Mouse (Mus musculus) right cerebral cortex, adult 2 months (tissue): ENCODE data around the gene Vti1b.
"Not testable (repeated sequence)": the region's sequence is repeated elsewhere in the genome, so short reads cannot be mapped to it uniquely, and the experiment has no call there.

Source experiments
- DNase-seq, 2 experiments: peaks; one replicate each; pipeline ENCODE4 v3.0.0; 2021 to 2022; ENCODE audit warnings: low spot score in 2 of 2

The Vti1b gene

DNA sequence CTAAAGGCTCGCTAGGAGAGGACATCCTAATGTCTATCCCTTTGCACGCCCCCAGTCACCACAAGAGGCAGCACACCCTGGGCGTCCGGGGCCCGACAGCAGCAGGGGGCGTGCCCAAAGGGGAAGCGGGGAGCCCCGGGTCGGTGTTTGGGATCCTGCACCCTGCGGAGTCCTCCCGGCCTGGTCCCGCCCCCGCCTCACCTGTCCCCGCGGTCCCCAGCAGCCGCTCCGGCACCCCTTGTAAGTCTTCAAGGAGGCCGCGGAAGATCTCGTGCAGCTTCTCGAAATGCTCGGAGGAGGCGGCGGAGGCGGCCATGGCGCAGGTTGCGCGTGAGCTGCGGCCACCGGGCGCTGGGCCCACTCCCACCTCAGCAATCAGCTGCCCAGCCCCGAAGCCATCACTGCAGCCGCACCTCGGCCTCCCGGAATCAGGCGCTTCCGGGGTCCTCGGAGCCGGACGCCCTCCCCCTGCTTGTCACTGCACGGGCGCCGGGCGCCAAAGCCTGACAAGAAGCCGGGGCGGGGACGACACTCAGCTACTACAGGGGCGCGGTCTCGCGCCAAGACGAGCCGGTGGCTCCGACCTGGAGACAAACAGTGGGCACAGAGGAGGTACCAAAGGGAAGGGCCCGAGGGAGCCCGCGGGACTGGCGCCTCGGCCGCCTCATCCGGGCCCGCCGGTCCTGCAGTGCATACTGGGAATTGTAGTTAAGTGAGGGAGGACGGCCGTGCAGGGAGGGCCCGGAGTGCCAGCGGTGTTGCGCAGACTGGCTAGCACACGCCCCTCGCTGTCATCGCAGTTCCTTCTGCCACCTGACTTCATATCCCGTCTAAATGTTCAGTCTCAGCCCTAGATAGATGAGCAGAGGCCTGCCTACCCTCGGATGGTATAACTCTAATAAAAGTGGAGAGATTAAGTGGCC is at the start of gene Vti1b:
Gene Vti1b, minus strand, starts transcription at position 649 of the 923 bp plus-strand sequence.
- peak; percentile 87 to 95 for DNase-seq

DNA sequence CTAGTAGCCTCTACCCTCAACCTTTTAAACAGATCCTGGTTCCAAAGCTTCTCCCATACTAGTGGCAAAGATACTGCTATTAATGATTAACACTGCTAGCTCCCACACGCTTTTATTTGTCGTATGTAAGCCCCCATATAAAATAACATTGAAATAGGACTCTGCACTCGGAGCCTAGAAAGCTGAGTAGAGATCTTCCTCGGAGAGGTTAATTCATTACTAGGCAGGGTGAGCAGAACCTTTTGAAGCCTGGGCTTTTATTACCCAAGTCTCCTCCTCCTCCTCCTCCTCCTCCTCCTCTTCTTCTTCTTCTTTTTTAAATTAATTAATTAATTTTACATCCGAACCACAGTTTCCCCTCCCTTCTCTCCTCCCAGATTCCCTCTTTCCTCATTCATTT is 45.0 kb upstream of the Vti1b start:
- no peak for DNase-seq

DNA sequence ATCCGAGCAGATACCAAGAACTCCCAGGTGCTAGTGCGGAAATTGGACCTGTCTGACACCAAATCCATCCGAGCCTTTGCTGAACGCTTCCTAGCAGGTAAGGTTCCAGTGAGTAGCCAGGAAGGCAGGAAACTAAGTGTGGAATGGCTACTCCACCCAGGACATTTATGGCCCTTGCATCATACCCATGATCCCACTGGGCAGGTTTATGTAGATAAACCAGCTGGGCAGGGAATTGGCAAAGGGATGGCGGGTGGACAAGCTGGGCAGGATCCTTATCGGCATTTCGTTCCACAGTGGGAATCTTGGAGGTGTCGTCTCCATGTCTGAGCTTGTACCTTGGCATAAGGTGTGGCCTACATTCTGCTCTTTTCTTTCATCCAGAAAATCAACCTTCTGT is 39.0 kb upstream of the Vti1b start:
- DNase-seq: no peak

DNA sequence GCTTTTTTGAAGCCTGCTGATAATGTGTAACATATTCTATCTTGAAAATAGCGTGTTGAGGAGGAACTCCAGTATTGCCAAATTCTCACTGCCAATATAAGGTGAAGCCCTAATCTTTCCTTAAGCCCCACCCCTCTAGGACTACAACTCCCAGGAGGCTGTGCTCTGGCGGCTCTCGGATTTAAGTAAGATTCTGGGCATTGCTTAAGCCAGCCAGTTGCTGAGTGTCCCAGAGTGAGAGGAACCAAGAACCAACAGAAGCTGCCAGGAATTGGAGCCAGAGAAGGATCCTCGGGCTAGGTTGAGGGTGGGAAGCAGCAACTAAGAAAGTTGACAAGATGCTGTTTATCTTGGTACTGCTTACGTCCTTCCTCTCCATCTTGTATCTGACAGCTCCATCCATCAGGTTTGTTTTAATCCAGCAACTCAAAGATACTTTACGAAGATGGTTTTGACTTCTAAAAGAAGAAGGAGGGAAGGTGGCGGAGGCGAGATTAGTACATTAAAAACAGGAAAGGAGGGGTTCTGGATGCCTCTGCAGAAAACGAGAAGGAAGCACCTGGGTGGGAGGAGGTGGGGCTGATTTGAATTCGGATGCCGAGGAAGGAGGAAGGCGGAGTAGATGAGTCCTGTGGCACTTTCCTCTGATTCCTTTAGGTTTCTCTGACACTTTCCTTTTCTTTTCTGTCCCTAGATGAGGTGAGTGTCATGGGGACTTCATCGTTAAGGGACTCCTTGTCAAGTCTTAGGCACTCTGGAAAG is 36.4 kb upstream of the Vti1b start, which contains the start of gene Rdh12:
Gene Rdh12, plus strand, starts transcription at position 212 of the 762 bp plus-strand sequence.
- peak; percentile 59 to 64 for DNase-seq

DNA sequence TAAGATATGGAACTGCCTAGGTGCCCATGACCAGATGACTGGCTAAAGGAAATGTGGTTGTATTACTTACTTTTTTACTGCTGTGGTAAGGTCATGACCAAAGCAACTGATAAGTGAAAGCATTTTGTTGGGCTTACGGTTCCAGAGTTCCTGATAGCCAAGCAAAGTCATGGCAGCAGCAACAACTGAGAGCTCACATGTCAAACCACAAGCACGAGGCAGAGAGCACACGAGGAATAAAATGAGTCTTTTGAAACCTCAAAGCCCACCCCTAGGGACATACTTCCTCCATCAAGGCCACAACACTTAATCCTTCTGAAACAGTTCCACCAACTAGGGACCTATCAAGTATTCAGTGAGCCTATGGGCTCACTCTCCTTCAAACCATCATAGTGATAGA is 29.4 kb upstream of the Vti1b start:
- no peak for DNase-seq

DNA sequence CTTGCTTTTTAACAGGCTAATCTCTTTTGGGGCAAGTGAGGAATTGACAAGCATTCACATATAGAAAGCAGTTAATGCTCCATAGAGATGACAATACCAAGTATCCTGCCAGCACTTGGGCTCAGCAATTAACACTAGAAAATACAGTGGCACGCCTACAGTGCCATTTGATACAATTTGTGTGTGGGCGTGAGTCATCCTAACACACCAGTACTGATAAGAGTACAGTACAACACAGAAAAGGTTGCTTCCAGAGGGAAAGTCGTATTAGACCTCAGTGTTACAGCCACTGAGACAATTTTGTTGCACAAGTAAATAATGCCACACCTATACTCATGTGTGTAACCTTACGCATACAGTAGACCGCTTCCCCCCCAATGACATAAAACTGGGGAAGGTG is 24.6 kb upstream of the Vti1b start:
- DNase-seq: no peak

DNA sequence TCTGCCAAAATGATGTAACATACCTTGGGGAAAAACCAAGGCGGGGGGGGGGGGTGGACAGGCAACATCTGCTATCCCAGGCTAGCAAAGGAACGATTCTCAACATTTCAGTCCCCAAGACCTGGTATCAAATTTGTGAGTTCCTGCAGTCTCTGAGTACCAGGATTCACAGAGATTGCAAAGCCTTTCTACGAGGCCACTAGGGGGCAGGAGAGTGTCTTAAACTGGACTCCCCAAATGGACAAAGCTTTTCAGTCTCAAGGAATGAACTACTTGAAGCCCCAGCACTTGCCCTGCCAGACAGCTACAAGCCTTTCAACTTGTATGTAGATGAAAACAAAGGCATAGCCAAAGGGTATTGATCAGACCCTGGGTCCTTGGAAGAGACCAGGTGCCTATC is 21.0 kb upstream of the Vti1b start:
- DNase-seq: peak; percentile 78

DNA sequence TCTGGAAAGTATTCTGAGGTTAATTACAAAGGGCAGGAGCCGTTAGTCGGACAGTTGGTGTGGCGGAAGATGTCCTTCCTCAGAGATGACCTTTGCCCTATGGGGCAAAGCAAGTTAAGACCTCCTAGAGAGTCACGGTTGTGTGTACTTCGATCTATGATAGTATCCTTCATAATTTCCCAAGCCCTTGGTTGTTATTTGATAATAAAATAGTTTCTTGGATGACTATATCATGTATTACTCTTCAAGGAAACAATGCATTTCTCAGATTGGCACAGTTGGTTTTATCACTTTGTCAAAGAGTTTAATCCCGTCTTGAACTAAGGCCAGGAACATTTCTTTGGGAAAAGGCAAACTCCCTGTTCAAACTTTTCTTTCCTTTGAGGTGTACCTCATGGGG is 19.7 kb upstream of the Vti1b start, which contains the start of gene Rdh11:
Gene Rdh11, minus strand, starts transcription at position 101 of the 400 bp plus-strand sequence.
- no peak for DNase-seq

DNA sequence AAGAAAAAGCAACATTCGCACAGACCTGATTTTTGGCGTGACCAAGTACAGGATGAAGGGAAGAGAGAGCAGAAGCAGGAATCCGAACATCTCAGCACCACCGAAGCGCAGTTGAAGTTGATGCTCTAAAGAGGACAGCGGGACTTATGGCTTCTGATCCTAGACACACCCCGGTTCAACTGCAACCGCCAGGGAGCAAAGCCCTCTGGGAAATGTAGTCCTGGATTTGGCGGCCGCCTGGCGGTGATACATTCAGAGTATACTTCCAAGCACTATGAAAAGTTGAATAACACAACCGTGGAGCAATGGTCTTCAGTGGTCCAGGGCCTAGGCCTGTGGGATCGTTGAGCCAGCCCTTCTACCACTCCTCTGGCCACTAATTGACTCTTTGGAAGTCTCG is 19.2 kb upstream of the Vti1b start:
- peak; percentile 79 to 83 for DNase-seq

DNA sequence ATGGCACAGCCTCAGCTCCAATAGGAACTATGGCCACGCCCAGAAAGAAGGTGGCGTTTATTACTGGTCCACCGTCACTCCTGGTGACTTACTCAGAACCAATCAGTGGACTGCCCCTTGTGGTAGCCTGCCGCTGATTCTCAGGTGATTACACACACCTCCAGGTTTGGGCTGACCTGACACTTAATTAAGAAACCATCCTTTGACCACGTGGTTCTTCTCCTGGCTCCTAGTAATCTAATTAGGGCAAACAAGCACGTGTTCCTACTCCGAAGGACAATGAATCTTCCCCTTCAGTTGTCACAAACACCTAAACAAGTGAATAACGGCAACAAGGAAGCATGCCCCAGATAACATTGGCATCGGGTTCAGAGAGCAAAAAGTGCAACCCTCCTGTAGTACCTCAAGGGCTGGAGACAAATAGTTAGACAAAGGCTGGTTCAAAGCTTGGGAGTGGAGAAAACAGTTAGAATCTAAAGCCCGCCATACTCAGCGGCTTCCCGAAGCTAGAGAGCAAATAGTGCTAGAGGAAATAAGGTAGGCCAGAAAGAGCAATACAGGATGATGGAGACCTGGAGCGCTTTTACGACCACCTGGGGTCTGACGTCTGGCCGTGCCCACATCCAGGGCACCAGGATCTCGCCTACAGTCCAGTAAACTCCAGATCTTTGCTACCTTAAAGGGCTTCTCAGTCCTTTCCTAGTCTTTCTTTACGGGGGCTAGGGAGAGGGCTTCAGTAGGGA is 18.6 kb upstream of the Vti1b start:
- peak; percentile 75 to 80 for DNase-seq

DNA sequence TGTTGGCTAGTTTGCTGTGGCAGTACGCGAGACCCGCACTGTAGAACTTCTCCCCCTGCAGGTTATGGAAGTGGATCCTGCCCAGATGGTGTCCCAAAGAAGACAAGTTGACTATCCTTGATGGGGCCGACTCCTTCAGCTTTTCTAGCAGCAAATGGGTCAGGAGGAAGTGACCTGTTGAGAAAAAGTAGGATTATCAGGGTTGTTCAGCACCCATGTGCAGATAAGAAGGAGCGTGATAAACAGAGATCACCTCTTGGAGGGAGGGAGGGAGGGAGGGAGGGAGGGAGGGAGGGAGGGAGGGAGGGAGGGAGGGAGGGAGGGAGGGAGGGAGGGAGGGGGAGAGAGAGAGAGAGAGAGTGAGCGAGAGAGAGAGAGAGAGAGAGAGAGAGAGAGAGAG is 12.7 kb upstream of the Vti1b start:
- not testable (repeated sequence) for DNase-seq

DNA sequence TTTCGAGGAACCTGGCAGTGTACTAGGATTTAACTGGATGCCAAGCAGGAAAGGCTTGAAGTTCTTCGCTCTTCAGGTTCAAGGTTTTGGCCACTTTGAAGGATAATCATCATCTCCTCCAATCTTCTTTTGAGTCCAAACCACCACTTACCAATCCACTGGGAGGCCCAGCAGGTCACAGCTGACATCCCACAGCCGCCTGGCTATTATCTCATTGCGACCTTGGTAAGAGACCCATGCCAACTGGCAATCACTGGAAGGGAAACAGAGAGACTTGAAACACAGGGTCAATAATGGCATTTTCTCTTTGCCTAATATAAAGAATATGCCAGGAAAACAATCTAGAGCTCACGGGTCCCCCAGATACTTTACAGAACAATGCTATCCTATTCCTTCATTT is 3.5 kb upstream of the Vti1b start:
- DNase-seq: no peak

DNA sequence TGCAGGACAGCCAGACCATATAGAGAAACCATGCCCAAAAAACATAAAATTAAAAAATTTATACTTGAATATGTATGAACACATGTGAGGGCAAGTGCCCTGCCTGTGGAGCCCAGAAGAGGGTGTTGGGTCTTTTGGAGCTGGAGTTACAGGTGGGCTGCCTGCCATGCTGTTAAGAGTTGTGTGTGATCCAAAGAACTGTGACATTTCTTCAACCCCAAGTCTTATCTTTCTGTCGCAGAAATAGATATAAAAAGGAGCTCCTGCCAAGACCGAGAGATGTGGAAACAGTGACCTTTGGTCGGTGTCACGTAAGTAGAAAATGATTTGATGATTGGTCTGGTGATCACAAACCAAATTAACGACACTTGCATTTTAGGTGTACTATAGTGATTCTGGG is 1.3 kb upstream of the Vti1b start:
- no peak for DNase-seq

DNA sequence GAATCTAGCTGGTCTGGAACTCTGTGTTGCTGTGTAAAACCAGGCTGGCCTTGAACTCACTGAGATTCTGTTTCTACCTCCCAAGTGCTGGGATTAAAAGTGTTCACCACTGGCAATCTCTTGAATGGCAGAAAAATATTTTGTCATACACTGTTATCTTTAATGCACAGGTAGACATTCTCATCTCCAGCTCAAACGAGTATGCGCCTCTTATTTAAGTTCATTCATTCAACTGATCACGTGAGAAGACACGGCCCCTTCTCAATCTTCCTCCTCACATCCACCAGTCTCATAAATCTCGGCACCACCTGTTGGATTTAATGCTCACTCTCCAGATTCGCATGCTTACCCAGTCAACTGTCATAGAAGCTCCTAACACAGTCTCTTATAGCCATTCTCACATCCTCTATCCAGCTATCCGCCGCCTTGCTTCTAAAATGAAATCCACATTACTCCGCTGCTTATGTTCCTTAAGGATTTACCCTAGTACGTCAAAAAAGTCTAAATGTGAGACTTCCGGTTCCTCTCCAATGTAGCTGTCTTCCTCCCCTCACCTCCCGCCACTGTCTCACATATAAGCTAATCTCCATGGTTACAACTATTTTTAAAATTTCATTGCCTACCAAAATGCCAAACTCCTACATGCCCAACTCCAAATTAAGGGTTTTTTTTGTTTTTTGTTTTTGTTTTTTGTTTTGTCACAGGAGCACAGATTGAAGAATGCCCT is 1.0 kb downstream of the Vti1b start:
- peak; percentile 31 to 32 for DNase-seq

DNA sequence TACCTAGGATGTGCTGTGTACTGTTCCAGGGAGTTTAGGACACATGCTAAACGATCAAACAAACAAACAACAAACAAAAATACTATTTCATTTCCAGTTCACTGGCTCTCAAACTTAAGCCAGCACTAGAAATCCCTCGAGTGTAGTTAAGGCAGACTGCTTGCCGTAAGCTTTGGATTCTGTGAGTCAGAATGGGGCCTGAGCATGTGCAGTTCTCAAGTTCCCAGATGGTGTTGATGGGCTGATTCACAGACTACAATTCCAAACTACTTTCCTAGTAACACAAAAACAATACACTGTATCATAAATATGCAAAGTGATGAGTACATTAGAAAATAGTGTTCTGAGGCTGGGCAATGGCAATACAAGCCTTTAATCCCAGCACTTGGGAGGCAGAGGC is 2.0 kb downstream of the Vti1b start:
- DNase-seq: peak; percentile 37 to 38

DNA sequence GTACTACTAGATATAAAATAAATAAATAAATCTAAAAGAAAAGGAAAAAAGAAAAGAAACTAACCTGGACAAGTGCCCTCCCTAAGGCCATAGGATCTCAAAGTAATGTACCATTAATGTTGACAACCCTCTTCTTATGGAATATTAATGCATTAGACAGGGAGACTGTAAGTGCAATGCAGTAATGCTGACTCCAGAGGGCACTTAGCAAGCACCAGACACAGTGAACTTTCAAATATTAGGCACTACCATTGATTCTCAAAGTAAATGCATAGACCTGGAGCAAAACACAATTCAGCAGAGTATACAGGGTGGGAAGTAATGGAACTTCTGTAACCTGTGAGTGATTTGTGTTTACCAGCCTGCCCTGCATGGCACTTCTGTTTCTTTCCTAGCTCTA is 3.3 kb downstream of the Vti1b start:
- no peak for DNase-seq

DNA sequence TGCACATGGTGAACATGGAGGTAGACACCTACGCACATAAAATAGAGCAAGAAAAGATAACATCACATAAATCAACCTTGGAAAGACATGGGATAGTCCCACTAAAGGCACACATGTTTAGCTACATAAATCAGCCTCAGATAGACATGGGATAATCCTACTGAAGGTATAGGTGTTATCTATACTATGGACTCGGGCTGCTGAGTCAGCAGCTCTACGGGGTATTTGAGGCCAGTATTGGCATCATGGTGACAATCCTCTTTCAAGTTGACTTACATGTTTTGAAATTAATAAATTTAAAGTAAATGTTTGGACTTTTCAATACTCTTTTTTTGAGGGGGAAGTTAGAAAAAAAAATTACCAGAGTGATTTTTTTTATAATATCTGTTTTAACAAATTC is 9.6 kb downstream of the Vti1b start:
- no peak for DNase-seq

DNA sequence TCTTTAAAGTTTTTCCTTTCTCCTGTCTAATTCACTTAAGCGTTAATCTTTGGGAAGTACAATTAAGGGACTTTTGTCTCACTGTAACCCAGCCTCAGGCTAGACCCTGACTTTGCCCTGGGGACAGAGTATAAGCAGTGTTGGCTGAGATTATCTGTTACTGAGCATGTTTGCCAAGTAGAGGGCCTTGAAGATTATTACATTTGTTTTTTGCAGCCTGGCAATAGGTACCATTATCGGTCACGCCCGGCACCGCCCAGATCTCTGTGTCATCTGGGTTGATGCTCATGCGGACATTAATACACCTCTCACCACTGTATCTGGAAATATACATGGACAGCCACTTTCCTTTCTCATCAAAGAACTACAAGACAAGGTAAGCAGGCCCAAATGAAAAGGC is 22.8 kb downstream of the Vti1b start:
- DNase-seq: no peak

DNA sequence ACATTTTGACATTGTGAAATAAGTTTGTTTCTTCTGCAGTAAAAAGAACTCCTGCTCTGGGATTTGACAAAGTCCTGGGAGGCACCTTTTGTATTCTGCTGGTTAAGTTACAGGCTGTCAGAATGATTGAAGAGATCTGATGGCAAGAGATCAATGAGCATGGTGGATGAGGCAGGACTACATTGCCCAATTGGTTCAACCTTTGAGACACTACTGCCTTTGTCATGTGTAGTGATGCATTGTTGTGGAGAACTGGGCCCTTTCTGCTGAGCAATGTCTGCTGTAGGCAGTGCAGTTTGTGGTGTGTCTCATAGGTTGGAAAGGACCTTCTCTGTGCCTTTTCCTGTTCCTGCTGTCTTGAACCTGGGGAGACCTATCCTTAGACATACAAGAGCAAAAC is 31.1 kb downstream of the Vti1b start:
- DNase-seq: no peak

DNA sequence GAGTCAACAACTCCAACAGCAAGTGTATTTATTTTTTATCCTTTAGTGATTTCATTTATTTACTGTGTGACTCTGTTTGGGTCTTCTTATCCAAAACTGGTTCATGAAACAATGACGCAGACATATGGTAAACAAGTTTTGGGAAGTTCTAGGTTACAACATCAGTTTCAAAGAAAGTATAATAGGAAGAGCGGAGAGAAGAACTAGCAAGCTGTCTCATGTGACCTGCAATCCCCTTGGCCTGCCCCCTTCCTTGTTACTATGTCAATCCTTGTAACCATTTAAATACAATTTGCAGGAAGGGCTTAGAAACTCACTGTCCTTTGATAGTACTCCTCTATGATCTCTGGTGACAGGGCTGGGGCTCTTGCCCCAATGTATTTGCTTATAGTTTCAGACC is 31.7 kb downstream of the Vti1b start:
- DNase-seq: no peak

DNA sequence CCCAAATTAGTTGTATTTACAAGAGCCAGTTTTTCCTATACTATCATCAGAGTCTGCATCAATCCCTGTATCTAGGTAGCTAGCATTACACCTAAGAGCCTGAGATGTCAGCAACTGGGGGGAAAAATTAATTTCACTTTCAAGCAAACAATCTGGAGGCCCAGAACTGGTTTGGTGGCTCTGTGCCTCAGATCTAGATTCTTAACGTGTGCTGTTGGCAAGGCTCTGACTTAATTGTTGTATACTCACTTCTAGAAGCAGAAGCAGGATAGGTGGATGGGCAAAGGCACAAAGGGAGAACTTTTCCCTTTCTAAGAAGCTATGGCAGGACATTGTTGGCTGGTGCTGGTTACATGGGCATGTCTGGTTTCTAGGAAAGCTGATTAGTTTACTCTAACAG is 33.0 kb downstream of the Vti1b start:
- DNase-seq: no peak
